Mouse (Mus musculus): ENCODE measurements around the gene Myog.
A peak's percentile ranks its signal among the peaks of the same experiment; 100 is the strongest.

The Myog gene

DNA sequence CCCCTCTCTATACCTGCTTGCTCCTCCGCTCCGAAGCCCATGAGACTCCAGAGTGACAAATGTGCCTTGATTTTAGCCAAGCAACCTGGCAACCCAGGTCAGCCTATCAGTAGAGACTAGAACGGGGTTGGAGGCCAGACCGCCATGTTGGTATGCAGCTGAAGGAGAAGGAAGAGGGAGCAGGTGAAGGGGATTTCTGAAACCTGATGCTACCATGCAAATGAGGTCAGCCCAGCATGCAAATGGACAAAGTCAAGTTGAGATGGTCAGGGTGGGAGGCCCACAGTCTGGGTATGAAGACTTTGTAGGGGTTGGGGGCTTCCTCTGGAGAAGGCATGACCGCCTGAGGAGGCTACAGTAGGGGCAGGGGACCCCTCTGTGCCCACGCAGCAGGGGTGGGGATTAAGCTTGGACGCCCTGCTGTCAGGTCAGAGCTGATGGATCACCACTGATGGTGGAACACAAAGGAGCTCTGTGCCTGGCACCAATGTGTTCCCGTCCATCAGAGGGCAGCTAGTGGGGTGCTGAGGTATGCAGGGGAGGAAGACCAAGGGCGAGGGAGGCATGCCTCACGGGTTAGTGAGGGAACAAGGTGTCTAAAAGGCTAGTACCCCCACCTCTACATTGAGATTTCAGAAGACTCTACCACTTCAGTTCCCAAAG is 4.2 kb upstream of the Myog start:
- no peak for DNase-seq (ENCODE audit: low spot score)

DNA sequence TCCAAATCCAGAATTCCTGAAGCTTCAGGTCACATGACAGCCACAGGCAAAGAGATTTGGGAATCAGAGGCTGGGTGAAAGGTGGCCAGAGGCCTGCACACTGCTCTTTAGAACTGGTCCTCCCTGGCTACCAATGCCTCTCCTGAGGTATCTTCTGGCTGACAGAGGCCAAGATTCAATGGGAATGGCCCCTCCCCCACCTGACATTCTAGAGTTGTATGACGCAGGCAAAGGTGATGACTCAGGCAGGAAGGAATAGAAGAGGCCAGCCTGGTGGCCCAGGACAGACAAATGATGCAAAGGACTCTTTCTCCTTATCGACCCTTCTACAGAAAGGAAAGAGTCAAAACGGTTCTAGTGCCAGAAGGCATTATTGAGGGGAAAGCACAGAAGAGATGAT is 1.6 kb upstream of the Myog start:
- DNase-seq (ENCODE audit: low spot score) = no peak

DNA sequence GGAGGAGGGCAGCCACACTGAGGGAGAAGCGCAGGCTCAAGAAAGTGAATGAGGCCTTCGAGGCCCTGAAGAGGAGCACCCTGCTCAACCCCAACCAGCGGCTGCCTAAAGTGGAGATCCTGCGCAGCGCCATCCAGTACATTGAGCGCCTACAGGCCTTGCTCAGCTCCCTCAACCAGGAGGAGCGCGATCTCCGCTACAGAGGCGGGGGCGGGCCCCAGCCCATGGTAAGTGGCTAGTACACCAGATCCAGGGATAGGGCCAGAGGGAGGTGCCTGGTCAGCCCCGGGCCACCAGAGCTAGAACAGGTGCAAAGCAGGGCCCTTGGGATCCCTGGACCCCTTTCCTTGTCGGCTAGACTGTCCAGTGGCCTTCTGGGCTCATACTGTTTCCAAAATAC is 511 bp downstream of the Myog start:
- DNase-seq (ENCODE audit: low spot score) = no peak

DNA sequence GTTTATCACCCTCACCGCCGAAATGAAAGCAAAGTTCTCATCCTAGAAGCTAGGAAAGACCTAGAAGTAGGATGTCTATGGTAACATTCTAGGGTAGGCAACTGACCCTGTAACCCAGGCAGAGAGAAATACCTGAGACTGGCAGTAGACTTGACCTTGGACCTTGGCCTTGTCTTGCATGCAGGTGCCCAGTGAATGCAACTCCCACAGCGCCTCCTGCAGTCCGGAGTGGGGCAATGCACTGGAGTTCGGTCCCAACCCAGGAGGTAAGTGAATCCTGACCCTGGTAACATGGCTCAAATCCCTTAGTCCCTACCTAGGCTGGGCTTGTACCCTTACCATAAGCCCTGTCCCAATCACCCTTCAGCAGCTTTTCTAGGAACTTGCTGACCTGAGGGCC is 1.1 kb downstream of the Myog start:
- no peak for DNase-seq (ENCODE audit: low spot score)

DNA sequence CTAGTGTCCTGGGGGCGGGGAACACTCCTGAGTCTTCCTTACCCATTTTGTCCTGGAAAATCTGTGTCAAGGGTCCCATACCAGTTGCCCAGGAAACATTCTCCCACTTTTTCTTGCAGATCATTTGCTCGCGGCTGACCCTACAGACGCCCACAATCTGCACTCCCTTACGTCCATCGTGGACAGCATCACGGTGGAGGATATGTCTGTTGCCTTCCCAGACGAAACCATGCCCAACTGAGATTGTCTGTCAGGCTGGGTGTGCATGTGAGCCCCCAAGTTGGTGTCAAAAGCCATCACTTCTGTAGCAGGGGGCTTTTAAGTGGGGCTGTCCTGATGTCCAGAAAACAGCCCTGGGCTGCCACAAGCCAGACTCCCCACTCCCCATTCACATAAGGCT is 1.8 kb downstream of the Myog start:
- no peak for DNase-seq (ENCODE audit: low spot score)

DNA sequence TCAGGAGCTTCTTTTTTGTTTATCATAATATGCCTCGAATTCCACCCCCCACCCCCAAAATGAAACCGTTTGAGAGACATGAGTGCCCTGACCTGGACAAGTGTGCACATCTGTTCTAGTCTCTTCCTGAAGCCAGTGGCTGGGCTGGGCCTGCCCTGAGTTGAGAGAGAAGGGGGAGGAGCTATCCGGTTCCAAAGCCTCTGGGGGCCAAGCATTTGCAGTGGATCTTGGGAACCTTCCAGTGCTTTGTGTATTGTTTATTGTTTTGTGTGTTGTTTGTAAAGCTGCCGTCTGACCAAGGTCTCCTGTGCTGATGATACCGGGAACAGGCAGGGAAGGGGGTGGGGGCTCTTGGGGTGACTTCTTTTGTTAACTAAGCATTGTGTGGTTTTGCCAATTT is 2.3 kb downstream of the Myog start:
- DNase-seq (ENCODE audit: low spot score) = no peak

DNA sequence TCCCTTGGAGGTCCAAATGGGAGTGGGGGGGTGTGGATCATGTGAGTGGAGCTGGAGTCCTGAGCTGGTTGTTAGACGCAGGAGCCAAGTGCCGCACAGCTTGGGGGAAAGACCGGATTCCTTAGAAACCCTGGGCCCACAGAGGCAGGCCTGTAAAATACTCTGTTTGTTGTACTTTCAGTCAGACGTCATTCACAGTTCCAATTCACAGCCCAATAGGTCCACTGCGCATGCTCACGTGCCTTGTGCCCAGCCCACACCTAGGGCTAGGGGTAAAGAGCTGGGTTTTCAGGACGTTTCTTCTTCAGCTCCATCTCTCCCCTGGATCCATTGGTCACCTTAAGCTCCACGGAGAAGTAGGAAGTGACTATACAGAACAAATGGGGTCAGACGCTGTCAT is 2.8 kb downstream of the Myog start:
- no peak for DNase-seq (ENCODE audit: low spot score)

DNA sequence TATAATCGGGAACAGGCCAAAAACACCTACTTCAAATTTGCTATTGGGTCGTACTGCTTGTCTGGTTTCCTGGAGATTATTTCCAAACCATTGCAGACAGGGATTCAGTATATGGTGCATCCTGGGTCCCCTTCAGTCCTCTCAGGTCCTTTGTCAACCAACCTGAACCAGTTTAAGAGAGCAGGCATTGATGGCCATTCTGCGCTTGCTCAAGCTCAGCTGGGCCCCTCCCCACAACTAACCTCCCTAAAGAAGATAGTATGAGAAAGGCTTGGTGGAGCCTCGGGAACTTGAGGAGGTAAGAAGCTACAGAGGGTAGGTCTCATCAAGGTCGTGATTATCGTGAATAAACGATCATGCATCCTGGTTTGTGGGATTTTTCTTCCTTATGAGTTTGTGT is 3.5 kb downstream of the Myog start:
- no peak for DNase-seq (ENCODE audit: low spot score)

DNA sequence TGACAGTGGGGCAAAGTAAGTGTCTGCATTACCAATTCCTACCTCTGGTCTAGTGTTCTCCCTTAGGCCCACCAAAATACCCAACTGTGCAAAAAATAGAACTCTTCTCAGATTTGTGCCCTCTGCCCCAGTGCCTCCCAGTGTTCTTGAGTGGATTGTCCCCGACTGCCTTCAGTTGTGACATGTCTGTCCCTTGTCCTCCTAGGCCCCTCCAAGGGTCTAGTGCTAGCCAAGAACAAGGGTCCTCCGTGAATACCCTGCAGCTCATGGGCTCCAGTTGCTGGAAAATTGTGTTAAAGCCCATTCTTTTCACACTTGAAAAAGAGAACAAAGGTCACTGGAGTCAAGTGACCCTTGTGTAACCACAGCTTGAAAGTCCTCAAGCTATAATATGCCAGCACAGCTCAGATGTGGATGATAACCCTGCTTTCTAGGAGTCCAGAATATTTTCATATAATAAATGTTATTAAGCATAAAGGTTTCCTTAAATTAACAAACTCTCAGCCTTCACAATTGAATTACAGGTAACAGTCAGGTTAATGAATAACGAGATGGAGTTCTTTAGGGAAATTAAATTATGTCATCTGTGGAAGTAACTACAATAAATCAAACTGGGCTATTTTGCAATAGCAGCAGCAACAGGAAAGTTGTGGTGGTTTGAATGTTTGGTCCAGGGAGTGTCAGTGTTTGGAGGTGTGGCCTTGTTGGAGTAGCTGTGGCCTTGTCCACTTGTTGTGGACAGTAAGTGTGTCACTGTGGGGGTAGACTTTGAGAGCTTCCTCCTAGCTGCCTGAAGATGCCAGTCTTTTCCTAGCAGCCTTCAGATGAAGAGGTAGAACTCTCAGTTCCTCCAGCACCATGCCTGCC is 4.2 kb downstream of the Myog start:
- DNase-seq (ENCODE audit: low spot score) = no peak

DNA sequence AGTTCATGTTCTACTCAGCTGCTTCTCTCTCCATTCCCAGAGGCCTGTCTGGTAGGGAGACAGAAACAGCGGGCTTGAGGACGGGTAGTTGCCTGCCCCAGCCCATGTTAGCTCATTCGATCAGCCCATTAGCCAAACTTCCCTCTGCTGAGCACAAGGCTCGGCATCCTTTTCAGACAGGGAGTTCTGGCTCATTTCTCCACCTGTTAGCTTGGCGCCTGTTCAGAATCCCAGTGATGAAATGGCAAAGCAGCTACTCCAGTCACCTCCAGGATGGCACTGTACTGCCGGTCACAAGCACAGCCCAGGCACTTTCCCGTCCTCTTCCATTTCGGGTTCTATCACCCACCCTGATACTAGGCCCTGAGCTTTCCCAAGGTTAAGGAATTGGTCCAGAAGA is 7.5 kb downstream of the Myog start:
- no peak for DNase-seq (ENCODE audit: low spot score)

DNA sequence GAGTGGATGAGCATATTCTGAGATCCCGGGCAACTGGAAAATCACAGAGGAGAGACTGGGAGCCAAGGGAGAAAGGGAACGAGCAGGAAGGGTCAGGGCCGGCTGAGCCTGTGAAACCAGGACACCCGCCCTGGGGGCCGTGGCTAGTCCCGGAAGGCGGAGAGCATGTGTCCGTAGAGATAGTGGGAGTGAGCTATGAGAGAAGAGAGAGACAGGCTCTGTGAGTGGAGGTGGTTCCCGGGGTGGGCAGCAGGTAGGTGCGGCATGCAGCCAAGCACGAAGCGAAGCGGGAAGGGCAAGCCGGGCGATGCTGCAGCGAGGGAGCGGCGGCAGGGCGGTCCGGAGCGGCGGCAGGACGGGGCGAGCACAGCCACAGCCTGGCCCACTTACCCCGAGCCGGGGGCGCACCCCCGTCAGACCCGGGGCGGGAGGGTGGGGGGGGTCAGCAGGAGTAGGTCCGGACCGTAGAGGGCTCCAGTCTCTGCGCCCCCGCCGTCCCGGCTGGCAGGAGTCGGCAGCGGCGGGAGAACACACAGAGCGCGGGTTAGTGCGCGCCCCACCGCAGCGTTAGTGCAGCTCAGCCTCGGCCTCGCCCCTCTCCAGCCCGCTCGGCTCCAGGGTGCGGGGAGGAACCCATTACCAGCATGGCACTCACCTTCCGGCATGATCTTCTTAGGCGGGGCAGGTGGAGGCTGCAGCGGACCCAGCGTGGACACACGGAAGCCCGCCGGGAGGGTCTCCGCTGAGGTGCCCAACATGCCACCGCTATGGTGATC is 9.0 kb downstream of the Myog start:
- DNase-seq (ENCODE audit: low spot score) = peak; percentile 53

DNA sequence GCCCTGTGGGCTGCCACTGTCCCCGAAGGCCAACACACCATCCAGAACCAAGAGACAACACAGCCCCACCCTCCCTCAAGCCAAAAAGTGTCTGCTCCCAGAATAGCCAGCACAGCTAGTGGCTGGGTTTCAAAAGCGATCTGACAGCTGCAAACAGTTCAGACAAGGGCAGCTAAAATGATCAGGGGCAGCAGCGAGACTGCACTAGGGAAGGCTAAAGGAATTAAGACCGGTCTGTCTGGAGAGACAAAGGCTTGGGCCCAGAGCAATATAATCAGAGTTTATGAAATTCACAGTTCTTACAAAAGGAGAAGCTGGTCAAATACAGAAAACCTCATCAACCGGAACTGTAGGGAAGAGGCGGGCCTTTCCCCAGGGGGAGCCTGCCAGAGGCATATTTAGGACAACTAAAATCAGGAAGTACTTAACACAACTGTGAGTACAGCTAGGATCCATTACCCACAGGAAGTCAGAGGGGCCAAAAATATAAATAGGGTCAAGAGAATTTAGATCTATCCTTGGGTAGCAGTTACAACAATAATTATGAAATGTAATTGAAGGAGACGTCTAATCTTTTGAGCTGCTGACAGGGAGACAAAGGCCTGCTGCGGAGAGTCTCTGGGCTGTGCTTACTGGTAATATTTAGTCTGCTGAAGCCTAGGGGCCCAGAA is 12.9 kb downstream of the Myog start:
- peak; percentile 63 for DNase-seq (ENCODE audit: low spot score)

DNA sequence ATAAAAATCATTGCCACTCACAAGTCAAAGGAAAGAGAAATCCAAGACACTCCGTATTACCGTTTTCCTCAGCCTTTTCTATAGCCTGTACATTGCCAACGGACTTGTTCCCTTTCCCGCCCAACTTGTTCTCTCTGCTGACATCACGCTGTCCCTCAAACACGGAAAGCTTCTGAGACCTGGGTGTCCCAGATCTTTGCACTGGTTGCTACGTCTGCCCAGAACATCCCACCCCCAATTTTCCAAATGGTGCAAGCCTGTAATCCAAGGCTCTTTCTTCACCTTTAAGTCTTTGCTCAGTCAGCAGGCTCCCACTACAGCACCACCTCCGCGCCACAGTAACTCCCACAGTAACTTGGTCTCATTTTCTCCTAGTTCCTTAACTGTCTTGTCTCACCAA is 15.2 kb downstream of the Myog start:
- no peak for DNase-seq (ENCODE audit: low spot score)

DNA sequence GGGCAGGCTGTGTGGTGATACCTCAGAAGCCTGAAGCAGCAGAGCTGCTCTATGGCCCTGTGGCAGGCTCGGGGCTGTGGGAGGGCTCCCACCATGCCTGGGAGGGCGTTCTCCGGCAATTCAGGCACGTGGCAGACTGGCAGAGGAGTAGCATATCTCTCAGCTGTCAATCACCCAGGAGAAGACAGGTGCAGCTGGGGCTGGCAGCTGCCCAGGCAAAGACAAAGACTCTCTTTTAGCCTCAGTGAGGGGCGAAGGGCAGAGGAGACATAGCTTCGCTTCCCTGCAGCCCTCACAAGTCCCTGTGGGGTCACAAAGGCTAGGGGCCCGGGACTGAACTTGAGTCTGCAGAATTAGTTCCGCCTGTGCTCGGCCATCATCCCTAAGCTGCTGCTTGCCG is 17.6 kb downstream of the Myog start:
- DNase-seq (ENCODE audit: low spot score) = no peak

DNA sequence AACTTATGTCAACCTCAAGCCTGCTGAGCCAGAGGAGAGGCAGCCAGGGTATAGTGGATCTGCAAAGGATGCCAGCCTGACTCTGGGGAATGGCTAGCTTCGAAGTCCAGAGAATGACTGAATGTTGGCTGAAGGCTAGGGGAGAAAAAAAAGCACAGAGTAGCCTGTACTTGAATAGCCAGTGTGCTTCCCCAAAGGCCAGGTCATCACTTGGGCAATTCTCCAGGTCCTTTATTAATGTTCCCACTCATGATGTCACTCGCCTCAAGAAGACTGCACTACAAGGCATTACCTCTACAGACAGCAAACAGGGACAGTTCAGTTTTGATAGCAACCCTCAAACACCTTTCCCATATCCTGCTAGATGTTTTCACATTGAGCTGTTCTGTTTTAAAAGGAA is 20.5 kb downstream of the Myog start:
- DNase-seq (ENCODE audit: low spot score) = no peak

DNA sequence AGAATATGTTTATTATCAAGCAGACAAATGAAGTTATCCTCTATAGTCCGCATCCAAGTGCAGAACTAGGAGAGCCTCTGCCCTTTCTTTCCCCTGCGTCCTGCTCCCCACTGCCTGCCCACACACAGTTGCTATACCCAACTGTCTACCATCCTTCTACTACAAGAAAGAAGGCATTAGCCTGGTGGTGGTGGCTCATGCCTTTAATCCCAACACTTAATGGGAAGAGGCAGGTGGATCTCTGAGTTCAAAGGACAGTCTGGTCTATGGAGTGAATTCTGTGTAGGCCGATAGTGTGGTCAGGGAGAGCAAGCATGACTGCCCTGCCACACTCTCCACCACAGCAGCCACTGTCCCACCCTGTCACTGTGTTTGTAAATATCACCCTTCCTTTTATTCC is 20.9 kb downstream of the Myog start:
- no peak for DNase-seq (ENCODE audit: low spot score)

DNA sequence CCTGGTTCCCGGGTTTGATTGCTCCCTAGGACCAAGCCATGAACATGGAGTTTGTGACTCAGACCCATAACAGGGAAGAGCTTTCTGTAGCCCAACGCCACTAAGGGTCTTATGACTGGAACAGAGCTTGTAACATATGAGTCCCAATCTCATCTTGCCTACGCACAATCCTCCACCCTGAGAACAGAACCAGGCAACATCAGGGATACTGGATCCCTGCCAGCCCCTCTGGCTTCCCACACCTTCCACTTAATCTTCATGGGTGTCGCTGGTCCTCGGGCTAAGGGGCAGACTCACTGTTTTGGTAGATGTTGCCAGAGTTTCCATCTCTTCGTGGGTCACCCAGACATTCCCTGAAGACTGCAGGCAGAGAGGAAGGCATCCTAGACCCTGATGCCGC is 22.0 kb downstream of the Myog start:
- no peak for DNase-seq (ENCODE audit: low spot score)

DNA sequence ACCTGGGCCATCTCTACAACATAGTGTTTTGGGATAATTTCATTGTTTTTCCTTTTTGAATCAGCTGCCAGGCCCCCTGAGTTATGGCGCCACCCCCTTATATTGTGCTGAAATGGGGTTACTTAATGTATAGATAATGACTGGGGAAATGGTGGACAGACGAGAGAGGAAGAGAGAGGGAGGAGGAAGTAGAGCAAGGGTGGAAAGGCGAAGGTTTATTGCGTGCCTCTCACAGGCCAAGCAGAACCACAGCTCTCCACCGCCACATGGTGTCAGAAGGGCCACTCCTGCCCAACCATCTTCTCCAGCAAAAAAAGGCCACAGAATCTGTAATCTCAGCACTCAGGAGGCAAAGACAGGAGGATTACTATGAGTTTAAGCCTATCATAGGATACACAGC is 25.4 kb downstream of the Myog start:
- DNase-seq (ENCODE audit: low spot score) = no peak

DNA sequence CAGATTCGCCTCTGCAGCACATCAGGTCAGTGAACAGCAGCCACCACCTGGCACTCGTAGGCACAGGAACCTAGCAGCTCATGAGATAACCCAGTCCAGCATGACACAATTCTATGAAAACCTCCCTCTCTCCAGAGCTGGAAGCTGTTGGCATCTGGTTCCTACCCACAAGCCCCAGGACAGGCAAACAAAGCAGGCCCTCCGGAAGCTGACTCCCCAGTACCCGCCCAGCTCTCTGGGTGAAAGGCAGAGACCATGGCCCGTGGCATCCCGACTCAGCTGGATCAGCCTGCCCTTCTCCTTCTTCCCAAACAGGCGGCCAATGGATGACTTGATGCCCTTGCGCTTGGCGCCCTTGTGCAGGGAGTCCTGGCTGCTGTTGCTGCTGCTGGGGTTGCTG is 26.6 kb downstream of the Myog start:
- DNase-seq (ENCODE audit: low spot score) = no peak

DNA sequence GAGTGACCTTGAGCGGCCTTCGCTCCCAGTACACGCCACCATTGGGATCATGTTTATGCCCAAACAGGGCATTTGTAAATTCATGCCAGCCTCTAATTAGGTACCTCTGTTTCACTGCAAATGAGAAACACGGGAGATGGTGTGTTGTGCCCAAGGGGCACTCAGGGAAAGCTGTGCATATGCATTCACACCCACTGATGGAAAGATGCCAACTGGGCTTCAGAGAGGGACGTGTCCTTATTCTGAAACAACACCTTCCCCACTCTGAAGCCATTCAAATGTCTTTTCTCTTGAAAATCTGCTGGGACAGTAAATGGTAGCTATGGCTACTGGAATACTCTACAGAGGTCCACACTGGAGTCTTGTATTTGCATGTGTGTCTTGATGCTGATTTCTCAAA is 28.5 kb downstream of the Myog start:
- DNase-seq (ENCODE audit: low spot score) = no peak

DNA sequence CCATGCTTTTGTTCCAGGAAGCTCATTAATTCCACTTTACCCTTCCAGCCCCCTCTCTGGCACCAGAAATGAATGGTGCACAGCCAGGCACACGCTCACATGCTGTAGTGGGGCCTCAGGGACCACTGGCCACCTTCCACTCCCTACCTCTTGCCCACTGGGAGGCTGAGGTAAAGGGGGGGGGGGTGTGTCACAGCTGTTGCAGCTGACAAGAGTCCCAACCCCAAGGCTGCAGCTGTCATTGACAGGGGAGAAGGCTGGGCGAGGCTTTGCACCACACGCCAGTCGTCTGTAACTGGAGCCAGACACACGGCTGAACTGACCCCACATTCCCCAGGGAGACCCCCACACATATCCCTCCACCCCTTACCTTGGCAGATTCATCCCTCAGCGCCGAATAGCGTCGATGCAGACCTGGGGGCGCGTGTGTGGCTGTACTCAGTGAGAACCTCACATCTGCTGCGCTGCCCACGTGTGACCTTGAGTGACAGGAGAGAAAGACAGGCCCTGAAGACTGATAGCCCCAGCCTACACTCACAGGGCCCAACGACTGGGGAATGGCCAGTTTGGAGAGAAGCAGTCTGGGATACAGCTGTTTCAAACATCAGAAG is 31.0 kb downstream of the Myog start:
- peak; percentile 21 for DNase-seq (ENCODE audit: low spot score)

DNA sequence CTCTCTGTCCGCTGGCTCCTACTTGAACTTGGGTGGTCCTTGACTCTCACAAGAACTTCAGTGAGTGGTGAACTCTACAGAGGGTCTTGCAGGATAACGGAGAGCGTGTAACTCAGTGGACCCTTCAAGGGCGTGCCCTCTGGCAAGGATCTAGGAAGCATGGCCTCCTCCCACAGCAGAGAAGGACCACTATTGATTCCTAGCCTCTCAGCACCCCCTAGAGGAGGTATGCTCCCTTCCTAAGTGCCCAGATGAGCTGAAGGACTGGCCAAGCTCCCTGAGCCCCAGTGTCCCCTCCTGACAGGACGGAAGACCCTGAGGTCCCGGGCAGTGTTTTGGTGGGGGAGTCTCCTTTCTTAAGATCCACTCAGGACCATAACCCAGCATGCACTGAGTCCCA is 32.8 kb downstream of the Myog start:
- peak; percentile 35 for DNase-seq (ENCODE audit: low spot score)

Data from retina, embryonic 14.5 days (tissue).